Mouse (Mus musculus): ENCODE measurements around the gene Polr3e.

The Polr3e gene

DNA sequence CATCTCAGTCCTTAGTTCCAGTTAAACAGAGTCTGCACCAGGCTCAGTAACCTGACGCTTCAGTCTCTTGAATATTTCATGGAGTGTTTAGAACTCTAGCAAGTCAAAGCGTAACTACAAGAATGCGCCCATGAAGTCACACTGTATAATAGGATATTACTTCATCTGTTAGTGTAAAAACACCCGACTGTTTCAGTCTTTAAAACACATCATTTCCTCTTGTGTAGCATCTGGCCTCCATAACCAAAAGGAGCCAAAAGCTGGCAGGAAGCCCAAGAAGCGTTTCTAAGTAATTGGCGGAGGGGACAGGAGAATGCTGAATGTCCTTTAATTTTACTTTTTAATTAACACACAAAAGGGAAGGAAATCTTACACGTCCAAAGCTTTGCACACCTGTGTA lies 59.5 kb downstream of the Polr3e start:
- DNase-seq (ENCODE audit: low read depth, low spot score), result no peak

DNA sequence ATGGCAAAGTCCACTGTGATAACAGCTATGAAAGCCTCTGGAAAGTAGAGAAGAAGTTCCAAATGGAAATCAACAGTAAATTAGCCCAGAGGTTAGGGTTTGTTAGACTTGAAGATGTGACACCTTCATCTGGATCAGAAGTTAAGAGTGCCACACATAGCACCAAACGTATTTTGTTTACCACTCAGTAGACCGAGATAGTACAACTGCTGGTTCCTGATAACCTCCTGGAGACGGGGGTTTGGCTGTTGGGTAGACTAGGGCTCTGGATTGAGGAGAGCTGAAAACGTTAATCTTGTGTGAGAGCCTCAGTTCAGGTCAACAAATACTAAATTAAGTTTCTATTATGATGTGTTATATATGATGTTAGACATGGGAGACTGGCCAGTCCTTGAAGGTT lies 62.5 kb downstream of the Polr3e start:
- DNase-seq (ENCODE audit: low read depth, low spot score), result no peak

DNA sequence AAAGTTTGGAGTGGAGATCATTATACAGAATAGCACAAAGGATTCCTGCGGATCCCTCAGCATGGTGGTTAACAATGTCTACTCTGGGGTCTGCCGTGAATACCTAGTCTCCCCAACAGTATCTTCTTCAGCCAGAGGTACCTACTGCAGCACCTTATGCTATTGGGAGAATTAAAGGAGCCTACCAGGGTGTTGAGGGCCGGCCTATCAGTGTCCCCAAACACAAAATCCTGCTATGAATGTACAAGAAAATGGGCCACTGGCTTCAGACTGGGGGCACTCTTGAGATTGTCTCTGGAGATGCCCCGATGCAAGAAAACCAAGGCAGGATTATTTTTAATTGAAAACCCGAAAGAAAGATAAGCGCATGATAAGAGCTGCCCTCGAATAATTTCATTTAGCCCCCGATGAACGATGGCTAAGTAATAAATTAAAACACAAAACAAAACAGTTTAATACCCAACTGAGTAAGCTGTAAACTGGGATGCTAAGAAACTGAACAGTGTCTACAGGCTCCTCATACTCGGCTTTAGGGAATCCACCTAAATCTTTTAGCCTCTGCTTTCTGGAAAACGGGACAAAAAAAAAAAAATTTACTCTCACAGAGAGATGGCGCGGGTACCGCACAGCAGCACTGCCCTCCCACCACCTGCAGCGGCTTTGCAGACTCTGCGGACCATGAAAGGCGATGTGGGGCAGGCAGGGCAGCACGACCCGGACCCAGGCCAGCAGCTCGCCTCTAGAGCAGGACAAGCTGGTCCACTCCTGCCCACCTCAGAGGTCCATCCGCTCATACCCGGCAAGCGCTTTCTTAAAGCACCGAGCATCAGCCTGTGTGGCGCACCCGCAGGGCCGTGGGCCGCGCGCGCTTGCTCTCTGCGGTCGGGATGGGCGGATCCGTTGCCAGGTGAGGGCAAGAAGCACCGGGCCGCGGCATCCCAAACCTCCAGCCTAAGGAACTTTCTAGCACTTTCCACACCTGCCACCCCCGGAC lies 63.7 kb downstream of the Polr3e start:
- DNase-seq (ENCODE audit: low read depth, low spot score), result peak; percentile 52

DNA sequence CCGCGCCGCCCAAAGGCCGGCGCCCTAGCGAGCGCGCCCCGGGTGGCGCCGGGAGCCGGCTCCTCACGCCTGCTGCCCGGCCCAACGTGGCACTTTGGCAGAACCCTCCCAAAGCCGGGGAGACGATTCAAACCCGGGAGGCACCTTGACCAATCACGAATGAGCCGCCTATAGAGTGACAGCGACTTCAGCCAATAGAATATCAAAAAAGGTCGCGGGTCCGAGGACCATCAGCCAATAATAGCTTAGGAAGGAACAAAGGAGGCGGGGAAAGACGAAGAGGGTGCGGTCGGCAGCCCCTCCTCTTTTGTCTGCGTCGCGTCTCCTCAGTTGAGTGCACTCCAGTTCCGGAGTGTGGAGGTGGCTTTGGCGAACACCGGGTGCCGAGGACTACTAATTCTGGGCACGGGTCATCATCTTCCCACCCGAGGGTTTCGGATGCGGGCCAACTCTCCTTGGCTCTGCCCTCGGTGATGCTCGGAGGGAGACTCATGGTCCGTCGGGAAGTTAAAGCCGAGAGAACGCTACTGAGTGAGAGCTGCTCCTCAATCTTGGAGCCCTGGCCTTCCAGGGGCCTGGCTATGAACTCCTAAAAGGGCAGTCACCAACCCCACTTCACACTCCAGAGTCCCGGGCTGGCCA lies 64.8 kb downstream of the Polr3e start, which contains the start of the genes Cdr2 and Mfsd13b:
TSS of gene Cdr2 (minus strand) at position 113 of the 642 bp plus-strand sequence.
TSS of gene Mfsd13b (plus strand) at position 310 of the 642 bp plus-strand sequence.
- DNase-seq (ENCODE audit: low read depth, low spot score), result peak; percentile 95

- DNase-seq (ENCODE audit: low read depth, low spot score), result no peak
Observed at GRCm38 (mm10) chr7:120982968-120983367, 65.4 kb downstream of the Polr3e start.

DNA sequence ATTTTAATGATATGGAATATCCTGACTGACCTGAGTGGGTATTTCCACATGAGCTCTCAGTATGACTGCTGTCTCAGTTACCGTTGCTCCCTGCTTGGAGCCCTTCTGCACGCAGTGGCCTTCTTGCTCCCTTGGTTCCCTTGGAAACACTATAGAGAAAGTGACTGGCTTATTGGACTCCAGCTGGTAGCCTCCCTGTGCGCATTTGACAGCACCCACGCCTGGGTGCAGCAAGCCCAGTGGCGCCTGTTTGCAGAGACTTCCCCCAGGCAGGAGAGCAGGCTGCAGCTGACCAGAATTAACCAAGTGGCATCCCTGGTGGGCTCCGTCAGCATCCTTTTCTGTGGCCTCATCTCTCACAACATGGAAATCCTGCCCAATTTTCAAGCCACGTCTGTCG lies 73.6 kb downstream of the Polr3e start:
- no peak for DNase-seq (ENCODE audit: low read depth, low spot score)
